Mouse (Mus musculus): Measurements from ENCODE around the gene Tbc1d1. TPM values are rescaled to one million over a fixed set of nuclear protein-coding genes. Genes with fewer than 3 reads are reported as not detected.

Tbc1d1 gene
- total RNA-seq, 1 experiment = 31.1 TPM

GRCm38 (mm10) chr5:64229336-64229866 is 73.3 kb downstream of the Tbc1d1 start:
- in situ Hi-C loops (cut with MboI; ENCODE audit: low sequenced_read_pairs in 2 of 2, unreplicated experiment in 2 of 2) = no loop called here
- H3K27ac ChIP-seq (ENCODE audit: insufficient read depth, low read depth, low read length, poor library complexity, severe bottlenecking) = no peak overlapping the region

GRCm38 (mm10) chr5:64230061-64230466 is 74.0 kb downstream of the Tbc1d1 start:
- peak; percentile 88 for DNase-seq (ENCODE audit: low read depth, low spot score)
- TF ChIP-seq HCFC1 (IDR thresholded peaks at IDR 0.05; ENCODE audit: borderline replicate concordance, insufficient read depth, low read length) (no peak), CHD2 (IDR thresholded peaks at IDR 0.05; ENCODE audit: low read depth, low read length) (no peak), ZNF384 (IDR thresholded peaks at IDR 0.05; ENCODE audit: low read depth, low read length) (no peak), MAFK (IDR thresholded peaks at IDR 0.05; ENCODE audit: insufficient read depth, low read depth, low read length) (no peak), ZC3H11A (IDR thresholded peaks at IDR 0.05; ENCODE audit: borderline replicate concordance, low read depth, low read length) (no peak)
- H3K4me3 ChIP-seq (ENCODE audit: insufficient read depth in 1 of 2, low read depth in 1 of 2, low read length in 2 of 2, poor library complexity in 1 of 2, severe bottlenecking in 1 of 2) = peak overlapping the region; percentile 89 to 96
- H3K27ac ChIP-seq (ENCODE audit: insufficient read depth, low read depth, low read length, poor library complexity, severe bottlenecking) = peak overlapping the region; percentile 57; the same call in 1 of the 2 replicates
- in situ Hi-C loops (cut with MboI; ENCODE audit: low sequenced_read_pairs in 2 of 2, unreplicated experiment in 2 of 2) = no loop called here
- H3K9ac ChIP-seq (ENCODE audit: insufficient read depth, low read depth, low read length, poor library complexity, severe bottlenecking) = peak overlapping the region; percentile 87
- no peaks in the 10 kb centered on the region for H3K9me3 ChIP-seq (ENCODE audit: control insufficient read depth, insufficient read depth, low read depth, low read length)
- no peaks in the 10 kb centered on the region for H3K36me3 ChIP-seq (ENCODE audit: control insufficient read depth, insufficient read depth, low read length, poor library complexity, severe bottlenecking)
- H3K4me1 ChIP-seq (ENCODE audit: control insufficient read depth in 2 of 2, insufficient read depth in 2 of 2, low read length in 2 of 2, poor library complexity in 1 of 2) = peaks cover 5 to 15% of the 10 kb centered on the region in 2 experiments; a peak in 3 of 4 replicates

More at GRCm38 (mm10) chr5:64229336-64229866, 73.3 kb downstream of the Tbc1d1 start:
- H3K9ac ChIP-seq (ENCODE audit: insufficient read depth, low read depth, low read length, poor library complexity, severe bottlenecking) = peak overlapping the region; percentile 87
- peak overlapping the region; percentile 89 to 96 for H3K4me3 ChIP-seq (ENCODE audit: insufficient read depth in 1 of 2, low read depth in 1 of 2, low read length in 2 of 2, poor library complexity in 1 of 2, severe bottlenecking in 1 of 2)
- no peaks in the 10 kb centered on the region for H3K36me3 ChIP-seq (ENCODE audit: control insufficient read depth, insufficient read depth, low read length, poor library complexity, severe bottlenecking)
- H3K4me1 ChIP-seq (ENCODE audit: control insufficient read depth in 2 of 2, insufficient read depth in 2 of 2, low read length in 2 of 2, poor library complexity in 1 of 2) = peaks cover 4 to 12% of the 10 kb centered on the region in 2 experiments; a peak in 3 of 4 replicates
- no peak for DNase-seq (ENCODE audit: low read depth, low spot score)
- TF ChIP-seq CHD2 (IDR thresholded peaks at IDR 0.05; ENCODE audit: low read depth, low read length) (no peak), HCFC1 (IDR thresholded peaks at IDR 0.05; ENCODE audit: borderline replicate concordance, insufficient read depth, low read length) (no peak), ZC3H11A (IDR thresholded peaks at IDR 0.05; ENCODE audit: borderline replicate concordance, low read depth, low read length) (no peak), MAFK (IDR thresholded peaks at IDR 0.05; ENCODE audit: insufficient read depth, low read depth, low read length) (no peak), ZNF384 (IDR thresholded peaks at IDR 0.05; ENCODE audit: low read depth, low read length) (no peak)
- no peaks in the 10 kb centered on the region for H3K9me3 ChIP-seq (ENCODE audit: control insufficient read depth, insufficient read depth, low read depth, low read length)

DNA sequence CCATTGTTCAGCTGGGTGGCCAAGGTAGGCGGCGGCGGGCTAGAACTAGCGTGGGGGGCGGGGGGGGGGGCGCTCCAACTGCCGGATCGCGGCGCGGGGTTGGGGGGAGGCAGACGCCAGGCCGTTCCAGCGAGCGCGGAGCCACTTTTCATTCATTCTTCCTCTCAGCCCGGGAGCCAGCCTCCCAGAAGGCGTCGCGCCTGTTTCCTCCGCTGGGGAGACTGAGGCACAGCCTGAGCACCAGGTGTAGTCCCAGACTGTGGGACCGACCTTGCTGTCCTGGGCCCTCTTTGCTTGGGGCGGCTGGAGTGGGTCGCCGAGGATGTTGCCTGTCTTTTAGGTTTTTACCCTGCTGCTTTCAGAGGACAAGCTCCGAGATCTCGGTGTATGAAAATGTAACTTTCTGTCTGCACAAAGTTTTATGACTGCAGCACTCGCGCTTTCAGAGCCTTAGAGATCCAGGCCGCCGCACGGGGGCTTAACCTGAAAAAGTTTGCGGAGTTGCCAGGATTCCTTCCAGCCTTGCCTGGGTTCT is 74.5 kb downstream of the Tbc1d1 start:
- in situ Hi-C loops (cut with MboI; ENCODE audit: low sequenced_read_pairs in 2 of 2, unreplicated experiment in 2 of 2) = no loop called here
- peaks cover 7 to 20% of the 10 kb centered on the region in 2 experiments; a peak in 3 of 4 replicates for H3K4me1 ChIP-seq (ENCODE audit: control insufficient read depth in 2 of 2, insufficient read depth in 2 of 2, low read length in 2 of 2, poor library complexity in 1 of 2)
- no peak for DNase-seq (ENCODE audit: low read depth, low spot score)
- H3K27ac ChIP-seq (ENCODE audit: insufficient read depth, low read depth, low read length, poor library complexity, severe bottlenecking) = peak overlapping the region; percentile 57
- TF ChIP-seq HCFC1 (IDR thresholded peaks at IDR 0.05; ENCODE audit: borderline replicate concordance, insufficient read depth, low read length) = no peak
- TF ChIP-seq ZC3H11A (IDR thresholded peaks at IDR 0.05; ENCODE audit: borderline replicate concordance, low read depth, low read length) = no peak
- TF ChIP-seq ZNF384 (IDR thresholded peaks at IDR 0.05; ENCODE audit: low read depth, low read length) = no peak
- no peak for TF ChIP-seq MAFK (IDR thresholded peaks at IDR 0.05; ENCODE audit: insufficient read depth, low read depth, low read length)
- TF ChIP-seq CHD2 (IDR thresholded peaks at IDR 0.05; ENCODE audit: low read depth, low read length) = no peak
- H3K9ac ChIP-seq (ENCODE audit: insufficient read depth, low read depth, low read length, poor library complexity, severe bottlenecking) = peak overlapping the region; percentile 84
- no peaks in the 10 kb centered on the region for H3K9me3 ChIP-seq (ENCODE audit: control insufficient read depth, insufficient read depth, low read depth, low read length)
- peak overlapping the region; percentile 89 to 96 for H3K4me3 ChIP-seq (ENCODE audit: insufficient read depth in 1 of 2, low read depth in 1 of 2, low read length in 2 of 2, poor library complexity in 1 of 2, severe bottlenecking in 1 of 2)
- H3K36me3 ChIP-seq (ENCODE audit: control insufficient read depth, insufficient read depth, low read length, poor library complexity, severe bottlenecking) = no peaks in the 10 kb centered on the region

- TF ChIP-seq ZC3H11A (IDR thresholded peaks at IDR 0.05; ENCODE audit: borderline replicate concordance, low read depth, low read length) (no peak), MAFK (IDR thresholded peaks at IDR 0.05; ENCODE audit: insufficient read depth, low read depth, low read length) (no peak), HCFC1 (IDR thresholded peaks at IDR 0.05; ENCODE audit: borderline replicate concordance, insufficient read depth, low read length) (no peak)
- H3K4me1 ChIP-seq (ENCODE audit: control insufficient read depth in 2 of 2, insufficient read depth in 2 of 2, low read length in 2 of 2, poor library complexity in 1 of 2) = peaks cover 17 to 30% of the 10 kb centered on the region in 2 experiments
- DNase-seq (ENCODE audit: low read depth, low spot score) = no peak
- H3K4me3 ChIP-seq (ENCODE audit: insufficient read depth in 1 of 2, low read depth in 1 of 2, low read length in 2 of 2, poor library complexity in 1 of 2, severe bottlenecking in 1 of 2) = no peak overlapping the region
- in situ Hi-C loops (cut with MboI; ENCODE audit: low sequenced_read_pairs in 2 of 2, unreplicated experiment in 2 of 2) = no loop called here
- no peaks in the 10 kb centered on the region for H3K36me3 ChIP-seq (ENCODE audit: control insufficient read depth, insufficient read depth, low read length, poor library complexity, severe bottlenecking)
- no peaks in the 10 kb centered on the region for H3K9me3 ChIP-seq (ENCODE audit: control insufficient read depth, insufficient read depth, low read depth, low read length)
- H3K27ac ChIP-seq (ENCODE audit: insufficient read depth, low read depth, low read length, poor library complexity, severe bottlenecking) = no peak overlapping the region
- H3K9ac ChIP-seq (ENCODE audit: insufficient read depth, low read depth, low read length, poor library complexity, severe bottlenecking) = no peak overlapping the region
These were observed 76.8 kb downstream of the Tbc1d1 start for GRCm38 (mm10) chr5:64232872-64233271.

Measured in ES-E14 (cell line).